ENCODE assay signal across 9 mouse cellular contexts in the genomic region with DNA sequence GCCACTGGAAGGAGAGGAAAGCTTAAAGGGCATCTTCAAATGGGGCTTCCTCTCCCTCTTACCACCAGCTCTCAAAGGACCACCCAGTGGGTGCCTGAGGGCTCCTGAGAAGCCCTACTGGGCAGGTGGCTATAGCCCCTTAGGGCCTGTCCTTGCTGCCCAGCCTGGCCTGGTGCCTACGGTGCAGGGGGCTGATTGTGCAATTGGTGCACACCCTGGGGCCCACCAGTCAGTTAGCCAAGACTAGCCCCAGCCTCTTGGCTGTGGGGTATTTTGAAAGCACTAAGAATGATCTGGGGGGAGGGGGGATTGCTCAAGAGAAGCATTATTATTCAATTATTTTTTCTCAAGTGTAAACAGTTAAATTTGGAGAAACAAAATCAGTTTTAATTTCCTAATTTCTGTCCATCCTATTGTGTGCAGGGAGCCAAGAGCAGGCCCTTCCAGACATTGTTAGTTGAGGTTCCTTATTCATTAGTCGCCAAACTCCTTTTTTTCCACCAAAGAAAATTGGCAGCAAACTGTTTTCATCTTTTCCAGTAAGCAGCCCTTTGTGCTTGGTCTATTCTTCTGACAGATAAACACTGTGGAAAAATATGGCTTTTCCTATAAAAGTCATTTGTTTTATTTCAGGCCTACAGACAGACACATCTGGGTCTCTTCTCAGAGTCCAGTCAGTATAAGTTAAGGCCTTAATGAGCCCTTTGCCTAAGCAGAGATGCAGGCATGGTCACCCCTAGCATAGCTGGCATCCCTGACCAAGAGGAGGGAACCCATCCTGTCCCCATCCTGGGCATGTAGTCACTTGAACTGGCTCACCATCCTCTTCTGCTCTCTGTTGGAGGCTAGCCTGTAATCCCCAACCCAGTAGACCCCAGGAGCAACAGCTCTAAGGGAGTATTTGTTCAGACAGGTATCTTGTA. TPM values are rescaled to one million over a fixed set of nuclear protein-coding genes. Genes with fewer than 3 reads are reported as not detected.
DNase-seq lines count a peak whose midpoint lies in the region; ATAC-seq and TF ChIP-seq lines count a peak whose summit lies in the region.
"Had no signal": no experiment of that assay in that cellular context is flagged by ENCODE, and none has a peak within 500 bp of the region (broad histone marks: within the 10 kb centered on the region; RNA-seq: fewer than 3 reads in every experiment).

No protein-coding gene starts in this region.

- TF ChIP-seq POLR2A in lung, adult 2 months (IDR thresholded peaks at IDR 0.05; ENCODE audit: borderline replicate concordance, extremely low read depth, low read depth, low read length) = no peak

- H3K9me3 ChIP-seq in embryonic facial prominence, embryonic 15.5 days (replicated peaks) = no peaks in the 10 kb centered on the region
- H3K9me3 ChIP-seq: liver, embryonic 15.5 days had no signal

- no peak for ATAC-seq in embryonic facial prominence, embryonic 15.5 days (ENCODE audit: insufficient number of reproducible peaks, low FRiP score, low TSS enrichment, low read depth)

- H3K4me2 ChIP-seq in embryonic facial prominence, embryonic 15.5 days (replicated peaks) = no peak overlapping the region
- H3K4me2 ChIP-seq: liver, embryonic 15.5 days had no signal

- H3K27me3 ChIP-seq in embryonic facial prominence, embryonic 15.5 days = no peaks in the 10 kb centered on the region
- H3K27me3 ChIP-seq: liver, embryonic 15.5 days had no signal

- intact Hi-C loops in gastrocnemius, adult 2 months (cut with DNase I) = no loop called here

- peaks cover 50% of the 10 kb centered on the region for H3K36me3 ChIP-seq in embryonic facial prominence, embryonic 15.5 days

- H3K4me1 ChIP-seq in lung, adult 2 months (ENCODE audit: control insufficient read depth, insufficient read depth, low read length) = peaks cover 13% of the 10 kb centered on the region
- H3K4me1 ChIP-seq in embryonic facial prominence, embryonic 15.5 days = peaks cover 34% of the 10 kb centered on the region

- no peak overlapping the region for H3K9ac ChIP-seq in embryonic facial prominence, embryonic 15.5 days
- H3K9ac ChIP-seq: liver, embryonic 15.5 days had no signal

- H3K27ac ChIP-seq in gastrocnemius, adult 2 months = peak overlapping the region; percentile 86
- peak overlapping the region; percentile 58 for H3K27ac ChIP-seq in embryonic facial prominence, embryonic 15.5 days (replicated peaks)
- H3K27ac ChIP-seq: liver, embryonic 15.5 days had no signal

- TF ChIP-seq CTCF in gastrocnemius, adult 2 months (IDR thresholded peaks at IDR 0.05) = no peak
- no peak for TF ChIP-seq CTCF in lung, adult 2 months (IDR thresholded peaks at IDR 0.05; ENCODE audit: insufficient read depth, low read length)

- no peak overlapping the region for H3K4me3 ChIP-seq in gastrocnemius, adult 2 months
- H3K4me3 ChIP-seq in lung, adult 2 months (replicated peaks; ENCODE audit: extremely low read depth, low read depth, low read length) = no peak overlapping the region
- no peak overlapping the region for H3K4me3 ChIP-seq in embryonic facial prominence, embryonic 15.5 days (replicated peaks)
- H3K4me3 ChIP-seq: liver, embryonic 15.5 days had no signal

- 43% methylated on average over 2 of the region's 2 CpGs for WGBS in lung, adult 2 months
- WGBS in embryonic facial prominence, embryonic 15.5 days = 51% methylated on average over 2 of the region's 2 CpGs

- peak; percentile 70 for DNase-seq in gastrocnemius, adult 2 months
- DNase-seq in gastrocnemius, postnatal 25 days = no peak
- DNase-seq in lung, adult 18-20 months = peak; percentile 51 to 63
- DNase-seq in lung, adult 2 months = no peak
- peak; percentile 46 to 80 for DNase-seq in lung, postnatal 4 days
- no peak for DNase-seq in c-Kit-positive CD71-positive TER-119-positive erythroid progenitor cells, embryonic 14.5 days (ENCODE audit: low spot score)
- no peak for DNase-seq in MN1 (ENCODE audit: low spot score)

RNA-seq across cellular contexts. Expression of gene Cebpg, which starts 14.8 kb away (rescaled TPM):
- total RNA-seq in gastrocnemius, adult 2 months (2021) = 10 to 100 TPM; 41.0 to 46.0 TPM
- total RNA-seq in gastrocnemius, postnatal 25 days (2021) = 10 to 100 TPM; 31.7 to 35.8 TPM
- 10.3 and 13.5 TPM in 2 replicates for polyA plus RNA-seq in lung, adult 2 months (2012; rRNA removed)
- 51.4 and 57.6 TPM in 2 replicates for polyA plus RNA-seq in embryonic facial prominence, embryonic 15.5 days (2015; fragmentation: Nextera tagmentation; extraction: Ambion mirVana)

Comparison
In these comparisons a context has a peak if more than half of its experiments do, and no peak if none do; other contexts are left out.
1. DNase-seq: peak in gastrocnemius, adult 2 months (single experiment), lung, adult 18-20 months (2 of 2) and lung, postnatal 4 days (2 of 2); none in gastrocnemius, postnatal 25 days (single experiment), lung, adult 2 months (single experiment), c-Kit-positive CD71-positive TER-119-positive erythroid progenitor cells, embryonic 14.5 days (single experiment) and MN1 (single experiment).